Mouse (Mus musculus): ENCODE measurements around the gene Lrmda. TPM values are rescaled to one million over a fixed set of nuclear protein-coding genes. Genes with fewer than 3 reads are reported as not detected.

The Lrmda gene
- polyA plus RNA-seq, 1 experiment from 2014 or later: 0.60 TPM

DNA sequence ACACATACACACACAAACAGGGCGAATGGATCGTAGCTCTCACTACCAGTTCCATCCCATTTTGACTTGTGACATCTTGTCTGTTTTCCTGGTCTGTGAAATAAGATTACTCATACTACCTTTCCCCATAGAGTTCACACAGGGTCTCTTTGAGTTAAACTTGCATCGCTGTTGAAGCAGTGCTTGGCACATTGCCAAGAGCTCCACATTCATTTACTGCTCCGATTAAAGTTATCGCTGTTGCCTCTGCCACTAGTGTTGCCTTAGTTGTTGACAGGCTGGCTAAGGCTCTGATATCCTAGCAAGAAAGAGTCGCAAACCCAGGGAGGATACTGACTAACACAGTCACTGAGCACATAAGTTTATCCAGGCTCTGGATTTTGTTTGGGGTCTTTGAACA lies 675.9 kb downstream of the Lrmda start:
- Histone ChIP-seq H3K27ac (no peak overlapping the region), H3K4me1 (peaks cover 23% of the 10 kb centered on the region), H3K36me3 (no peaks in the 10 kb centered on the region), H3K27me3 (ENCODE audit: insufficient read depth, poor library complexity, severe bottlenecking) (peaks cover 10% of the 10 kb centered on the region; the same call in 1 of the 2 replicates), H3K9me3 (no peaks in the 10 kb centered on the region), H3K4me3 (peak overlapping the region; percentile 24; the same call in 1 of the 2 replicates)
- DNase-seq (ENCODE audit: low spot score): peak; percentile 89
- 27% methylated on average over 6 of the region's 6 CpGs for WGBS

DNA sequence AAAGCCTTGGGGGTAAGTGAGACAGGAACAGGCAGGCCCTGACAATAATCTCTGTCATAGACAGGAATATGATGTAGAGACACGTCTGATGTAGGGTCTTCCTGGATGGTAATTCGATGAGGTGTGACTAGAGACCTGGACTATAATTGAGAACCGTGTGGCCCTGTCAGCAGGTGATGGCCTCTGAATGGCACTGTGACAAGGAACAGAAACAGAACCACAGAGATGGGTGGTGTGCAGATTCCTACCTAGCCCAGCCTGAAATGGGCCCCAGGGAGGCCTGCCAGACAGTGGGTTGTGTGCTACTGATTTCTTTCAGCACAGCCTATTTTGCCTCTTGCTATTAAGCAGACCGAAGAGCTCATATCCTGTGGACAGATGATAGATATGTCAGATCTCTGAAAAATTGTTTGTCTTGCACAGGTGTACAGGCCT lies 676.4 kb downstream of the Lrmda start:
- WGBS: 27% methylated on average over 4 of the region's 4 CpGs
- Histone ChIP-seq H3K9me3 (no peaks in the 10 kb centered on the region), H3K4me1 (peaks cover 23% of the 10 kb centered on the region), H3K27ac (peak overlapping the region; percentile 42), H3K4me3 (peak overlapping the region; percentile 24), H3K36me3 (no peaks in the 10 kb centered on the region), H3K27me3 (ENCODE audit: insufficient read depth, poor library complexity, severe bottlenecking) (peaks cover 10% of the 10 kb centered on the region; the same call in 1 of the 2 replicates)
- DNase-seq (ENCODE audit: low spot score): peak; percentile 81

DNA sequence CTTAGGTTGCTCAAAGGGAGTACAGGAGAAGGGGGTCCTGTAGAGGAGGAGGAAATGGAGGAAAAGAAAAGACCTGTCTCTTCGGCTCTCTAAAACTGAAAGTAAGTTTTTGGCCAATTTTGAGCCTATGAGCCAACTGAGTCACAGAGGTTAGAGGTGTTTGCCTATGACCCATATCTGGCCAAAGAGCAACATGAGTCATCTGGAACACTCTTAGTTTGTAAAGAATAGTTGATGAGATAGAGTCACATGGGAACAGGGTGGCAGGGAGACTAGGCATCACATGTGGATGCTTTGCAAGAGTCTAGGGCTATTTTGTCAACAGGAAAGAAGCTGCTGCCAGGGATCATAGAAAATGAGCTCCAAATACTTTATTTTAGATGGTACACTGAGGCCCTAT lies 680.7 kb downstream of the Lrmda start:
- Histone ChIP-seq H3K36me3 (no peaks in the 10 kb centered on the region), H3K27ac (no peak overlapping the region), H3K4me1 (peaks cover 15% of the 10 kb centered on the region), H3K9me3 (no peaks in the 10 kb centered on the region), H3K27me3 (ENCODE audit: insufficient read depth, poor library complexity, severe bottlenecking) (peaks cover 10% of the 10 kb centered on the region; the same call in 1 of the 2 replicates), H3K4me3 (no peak overlapping the region)
- 83% methylated on average over 1 of the region's 1 CpGs for WGBS
- no peak for DNase-seq (ENCODE audit: low spot score)

DNA sequence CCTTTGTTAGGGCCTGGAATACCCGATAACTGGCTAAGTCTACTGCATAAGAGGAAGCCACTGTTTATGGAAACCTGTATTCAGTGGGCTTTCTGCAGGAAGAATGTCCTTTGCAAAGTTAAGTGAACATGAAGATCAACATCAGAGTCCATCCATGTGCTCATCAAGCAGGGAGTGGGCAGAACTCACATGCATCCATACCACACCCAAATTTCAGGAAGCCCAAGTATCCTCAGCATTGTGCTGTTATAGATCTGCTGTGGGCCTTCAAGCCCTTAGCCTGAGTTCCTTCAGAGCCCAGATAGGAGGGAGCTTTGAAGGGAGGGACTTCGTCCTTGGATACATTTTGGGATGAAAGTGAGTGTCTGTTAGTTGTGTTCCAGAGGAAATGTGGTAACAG lies 681.2 kb downstream of the Lrmda start:
- Histone ChIP-seq H3K9me3 (no peaks in the 10 kb centered on the region), H3K4me3 (no peak overlapping the region), H3K4me1 (peaks cover 11% of the 10 kb centered on the region), H3K36me3 (no peaks in the 10 kb centered on the region), H3K27me3 (ENCODE audit: insufficient read depth, poor library complexity, severe bottlenecking) (peaks cover 10% of the 10 kb centered on the region; the same call in 1 of the 2 replicates), H3K27ac (no peak overlapping the region)
- 79% methylated on average over 2 of the region's 2 CpGs for WGBS
- DNase-seq (ENCODE audit: low spot score): no peak

DNA sequence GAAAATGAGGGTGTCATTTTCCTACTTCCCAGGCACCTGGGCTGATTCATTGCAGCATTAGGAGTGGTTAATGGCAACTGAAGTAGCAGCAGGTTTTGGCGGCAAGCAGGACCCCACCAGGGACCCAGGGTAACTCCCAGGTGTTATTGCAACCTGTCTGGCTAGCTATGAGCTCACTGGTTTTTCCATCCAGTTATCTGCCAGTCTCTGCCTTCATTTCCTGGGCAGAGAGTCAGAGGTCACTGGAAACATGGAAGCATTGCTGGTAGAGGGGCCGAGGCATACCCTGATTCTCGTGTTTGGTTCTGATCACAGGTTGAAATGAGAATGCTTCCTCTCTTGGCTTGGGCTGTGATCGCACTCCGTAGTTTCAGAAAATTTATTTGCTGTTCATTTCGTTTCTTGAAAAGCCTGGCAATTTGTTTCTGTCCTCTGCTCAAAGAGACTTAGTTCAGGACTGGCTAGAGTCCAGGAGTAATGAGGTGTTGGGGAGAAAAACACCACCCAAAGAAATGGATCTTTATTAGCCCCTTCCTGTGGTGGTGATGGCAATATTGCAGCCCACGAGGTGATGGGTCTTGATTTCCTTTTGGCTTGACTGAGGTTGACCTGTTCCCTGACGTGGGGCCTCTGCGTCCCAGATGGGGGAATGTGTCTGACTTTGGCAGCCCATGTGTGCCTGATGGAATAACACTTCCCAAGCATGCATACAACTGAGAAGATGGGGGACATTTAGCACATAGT lies 688.6 kb downstream of the Lrmda start:
- no peak overlapping the region for H3K27ac ChIP-seq
- 75% methylated on average over 9 of the region's 9 CpGs for WGBS
- no peak for DNase-seq (ENCODE audit: low spot score)
- H3K36me3 ChIP-seq: no peaks in the 10 kb centered on the region
- no peaks in the 10 kb centered on the region for H3K9me3 ChIP-seq
- H3K27me3 ChIP-seq (ENCODE audit: insufficient read depth, poor library complexity, severe bottlenecking): no peaks in the 10 kb centered on the region
- peaks cover 24% of the 10 kb centered on the region for H3K4me1 ChIP-seq
- no peak overlapping the region for H3K4me3 ChIP-seq

DNA sequence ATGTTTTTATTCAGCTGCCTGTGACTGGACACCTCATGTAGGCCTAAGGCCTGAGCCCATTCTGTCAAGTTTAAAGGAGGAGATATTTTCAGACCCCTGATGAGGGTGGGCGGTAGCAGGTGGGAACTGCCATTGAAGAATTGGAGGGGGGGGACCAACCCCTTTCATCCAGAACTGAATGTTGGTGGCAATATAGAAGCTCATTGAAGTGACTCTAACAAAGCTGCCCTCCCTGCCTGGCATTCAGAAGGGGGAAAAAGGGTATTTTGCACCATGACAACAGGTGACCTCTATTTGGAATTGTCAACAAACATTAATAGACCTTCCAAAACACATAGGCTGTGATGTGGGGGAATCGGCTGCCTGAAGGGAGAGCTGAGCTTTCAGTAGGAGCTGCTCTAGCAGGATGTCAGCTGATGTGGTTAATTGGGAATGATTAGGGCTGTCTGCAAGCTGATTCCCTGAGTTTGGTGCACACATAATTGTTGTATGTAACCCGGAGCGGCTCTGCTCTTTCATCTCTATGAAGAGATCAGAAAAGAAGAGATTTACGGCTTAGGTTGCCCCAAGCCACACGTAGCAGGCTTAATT lies 690.7 kb downstream of the Lrmda start:
- H3K9me3 ChIP-seq: no peaks in the 10 kb centered on the region
- no peaks in the 10 kb centered on the region for H3K36me3 ChIP-seq
- H3K27me3 ChIP-seq (ENCODE audit: insufficient read depth, poor library complexity, severe bottlenecking): no peaks in the 10 kb centered on the region
- H3K27ac ChIP-seq: no peak overlapping the region
- DNase-seq (ENCODE audit: low spot score): no peak
- 58% methylated on average over 6 of the region's 6 CpGs for WGBS
- peaks cover 24% of the 10 kb centered on the region for H3K4me1 ChIP-seq
- no peak overlapping the region for H3K4me3 ChIP-seq

DNA sequence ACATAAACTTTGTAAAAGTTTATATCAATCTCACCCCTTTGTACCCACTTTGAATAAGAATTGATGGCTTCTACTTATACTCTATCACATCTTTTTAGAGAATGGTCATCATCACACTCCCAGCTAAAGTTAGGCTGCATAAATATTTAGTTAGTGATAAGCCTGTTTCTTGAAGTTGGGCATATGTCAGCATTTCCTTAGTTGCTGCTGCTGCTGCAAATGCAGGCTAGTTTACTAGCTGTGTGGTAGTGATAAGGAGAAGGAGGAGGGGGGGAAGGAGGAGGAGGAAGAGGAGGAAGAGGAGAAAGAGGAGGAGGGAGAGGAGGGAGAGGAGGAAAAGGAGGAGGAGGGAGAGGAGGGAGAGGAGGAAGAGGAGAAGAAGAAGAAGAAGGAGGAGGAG lies 692.9 kb downstream of the Lrmda start:
- Histone ChIP-seq H3K27me3 (ENCODE audit: insufficient read depth, poor library complexity, severe bottlenecking) (no peaks in the 10 kb centered on the region), H3K9me3 (no peaks in the 10 kb centered on the region), H3K4me3 (no peak overlapping the region), H3K27ac (no peak overlapping the region), H3K36me3 (no peaks in the 10 kb centered on the region), H3K4me1 (peaks cover 33% of the 10 kb centered on the region)
- DNase-seq (ENCODE audit: low spot score): no peak

DNA sequence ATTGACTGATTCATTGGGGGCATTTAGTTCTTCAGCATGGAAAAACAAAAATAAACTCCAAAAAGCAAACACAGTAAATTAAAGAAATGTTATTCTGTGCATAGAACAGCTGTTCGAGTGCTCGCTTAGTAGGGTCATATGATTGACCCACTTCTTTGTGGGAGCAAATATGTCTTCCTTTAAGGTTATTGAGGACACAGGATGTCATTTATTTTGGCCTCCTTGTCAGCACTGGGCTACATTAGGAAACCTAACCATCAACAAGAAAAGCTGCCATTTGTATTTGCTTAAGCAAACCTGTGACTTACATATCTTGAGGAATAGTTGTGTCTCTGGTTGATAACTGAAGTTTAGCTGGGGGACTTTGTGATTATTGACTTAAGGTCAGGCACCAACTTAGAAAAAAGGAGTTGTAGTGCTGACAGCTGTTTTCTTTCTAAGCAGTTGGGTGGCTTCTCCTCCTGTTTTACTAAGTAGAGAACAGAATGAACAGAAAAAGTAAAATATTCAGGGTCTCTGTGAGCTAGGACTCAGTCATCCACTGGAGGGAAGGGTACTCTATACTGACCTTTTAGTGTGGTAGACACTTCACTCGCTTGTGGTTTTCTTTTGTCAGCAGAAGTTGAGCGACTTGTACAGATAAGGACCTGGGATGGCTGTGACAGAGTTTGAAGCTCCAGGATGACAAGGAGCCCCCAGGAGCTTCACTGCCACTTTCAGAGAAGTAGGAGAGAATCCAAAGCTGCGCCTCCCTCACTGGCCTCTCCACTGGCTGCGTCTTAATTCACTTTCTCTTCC lies 696.3 kb downstream of the Lrmda start:
- Histone ChIP-seq H3K36me3 (no peaks in the 10 kb centered on the region), H3K4me1 (peaks cover 25% of the 10 kb centered on the region), H3K27ac (peak overlapping the region; percentile 10; the same call in 1 of the 2 replicates), H3K9me3 (no peaks in the 10 kb centered on the region), H3K27me3 (ENCODE audit: insufficient read depth, poor library complexity, severe bottlenecking) (no peaks in the 10 kb centered on the region), H3K4me3 (no peak overlapping the region)
- no peak for DNase-seq (ENCODE audit: low spot score)
- WGBS: 44% methylated on average over 6 of the region's 6 CpGs

DNA sequence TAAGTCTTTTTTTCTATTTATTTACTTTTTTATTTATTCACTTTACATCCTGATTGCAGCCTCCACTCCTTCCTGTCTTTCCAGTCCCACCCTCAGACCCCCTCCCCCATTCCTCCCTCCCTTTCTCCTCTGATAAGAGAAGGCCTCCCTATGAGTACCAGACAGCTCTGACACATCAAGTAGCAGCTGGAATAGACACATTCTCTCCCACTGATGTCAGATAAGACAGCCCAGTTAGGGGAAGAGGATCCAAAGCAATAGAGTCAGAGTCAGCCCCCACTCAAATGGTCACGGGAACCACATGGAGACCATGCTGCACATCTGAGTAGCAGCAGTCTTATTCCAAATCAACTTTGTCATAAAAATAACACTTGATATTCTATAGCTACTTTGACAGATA lies 700.5 kb downstream of the Lrmda start:
- H3K4me1 ChIP-seq: peaks cover 26% of the 10 kb centered on the region
- H3K36me3 ChIP-seq: no peaks in the 10 kb centered on the region
- no peaks in the 10 kb centered on the region for H3K9me3 ChIP-seq
- no peaks in the 10 kb centered on the region for H3K27me3 ChIP-seq (ENCODE audit: insufficient read depth, poor library complexity, severe bottlenecking)
- no peak overlapping the region for H3K4me3 ChIP-seq
- H3K27ac ChIP-seq: no peak overlapping the region
- no peak for DNase-seq (ENCODE audit: low spot score)
- WGBS: 41% methylated on average over 1 of the region's 1 CpGs

DNA sequence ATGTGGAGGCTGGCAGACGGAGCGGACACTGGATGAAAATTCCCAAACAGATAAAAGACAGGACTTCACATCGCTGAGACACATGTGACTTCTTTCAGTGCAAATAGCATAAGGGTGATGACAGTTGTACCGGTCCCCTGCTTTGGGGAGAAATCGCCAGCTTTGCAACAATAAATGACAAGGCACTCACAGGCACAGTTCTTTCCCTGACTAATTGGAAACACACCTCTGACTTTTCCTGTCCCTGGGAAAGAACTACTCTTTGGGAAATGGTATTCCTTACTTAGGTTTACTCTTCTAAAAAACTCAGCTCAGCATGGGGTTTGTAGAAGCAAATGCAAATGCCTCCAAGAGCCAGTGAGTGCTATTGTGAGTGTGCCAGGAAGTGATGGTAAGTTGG lies 702.3 kb downstream of the Lrmda start:
- H3K4me3 ChIP-seq: no peak overlapping the region
- WGBS: 32% methylated on average over 5 of the region's 5 CpGs
- H3K9me3 ChIP-seq: no peaks in the 10 kb centered on the region
- peaks cover 16% of the 10 kb centered on the region for H3K4me1 ChIP-seq
- no peak for DNase-seq (ENCODE audit: low spot score)
- H3K36me3 ChIP-seq: no peaks in the 10 kb centered on the region
- no peak overlapping the region for H3K27ac ChIP-seq
- H3K27me3 ChIP-seq (ENCODE audit: insufficient read depth, poor library complexity, severe bottlenecking): no peaks in the 10 kb centered on the region

DNA sequence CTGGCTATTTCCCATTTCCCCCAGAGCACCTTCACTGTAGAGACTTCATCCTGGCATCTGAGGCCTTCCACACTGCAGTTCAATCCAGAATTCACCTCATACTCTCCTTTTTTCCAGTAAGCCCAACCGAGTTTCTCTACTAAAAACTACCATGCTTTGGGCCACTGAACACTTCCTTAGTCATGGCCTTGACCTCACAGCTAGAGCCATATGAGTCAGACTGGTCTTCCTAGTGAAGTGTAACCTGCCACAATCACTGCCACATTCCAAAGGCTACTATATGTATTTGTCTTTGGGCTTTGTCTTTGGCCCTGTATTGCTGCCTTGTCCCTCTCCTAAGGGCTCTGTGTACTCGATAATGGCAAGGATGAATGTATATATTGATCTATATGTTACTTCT lies 708.0 kb downstream of the Lrmda start:
- no peaks in the 10 kb centered on the region for H3K27me3 ChIP-seq (ENCODE audit: insufficient read depth, poor library complexity, severe bottlenecking)
- H3K4me1 ChIP-seq: no peaks in the 10 kb centered on the region
- no peaks in the 10 kb centered on the region for H3K9me3 ChIP-seq
- no peaks in the 10 kb centered on the region for H3K36me3 ChIP-seq
- no peak for DNase-seq (ENCODE audit: low spot score)
- no peak overlapping the region for H3K27ac ChIP-seq
- 74% methylated on average over 2 of the region's 2 CpGs for WGBS
- H3K4me3 ChIP-seq: no peak overlapping the region

DNA sequence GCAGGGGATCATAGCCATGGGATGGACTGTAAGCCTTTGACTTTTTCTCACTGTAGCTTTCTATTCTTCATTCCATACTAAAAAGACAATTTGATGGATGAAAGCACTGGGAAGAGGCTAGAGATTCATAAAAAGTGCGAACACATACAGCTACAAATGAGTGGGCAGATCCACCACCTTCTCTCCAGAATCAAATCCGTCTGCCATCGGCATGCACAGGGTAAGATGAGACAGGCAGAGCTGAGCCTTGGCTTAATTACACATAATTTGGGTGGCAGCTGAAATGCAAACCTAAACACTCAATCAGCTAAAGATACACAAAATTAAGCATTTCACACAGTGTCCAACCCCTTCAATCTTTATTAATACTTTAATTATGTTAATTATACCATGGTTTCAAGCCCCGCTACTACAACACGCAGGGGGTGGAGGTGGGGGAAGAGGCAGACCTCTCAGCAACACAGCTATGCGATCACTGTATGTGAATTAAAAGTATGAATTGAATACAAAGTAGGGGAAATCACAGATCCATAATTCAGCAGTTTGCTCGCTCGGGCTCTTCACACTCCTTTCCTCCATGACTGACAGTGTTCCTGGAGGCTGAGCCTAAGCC lies 709.2 kb downstream of the Lrmda start:
- Histone ChIP-seq H3K4me3 (no peak overlapping the region), H3K27me3 (ENCODE audit: insufficient read depth, poor library complexity, severe bottlenecking) (no peaks in the 10 kb centered on the region), H3K9me3 (no peaks in the 10 kb centered on the region), H3K36me3 (no peaks in the 10 kb centered on the region), H3K27ac (no peak overlapping the region), H3K4me1 (no peaks in the 10 kb centered on the region)
- DNase-seq (ENCODE audit: low spot score): no peak
- 90% methylated on average over 8 of the region's 8 CpGs for WGBS

DNA sequence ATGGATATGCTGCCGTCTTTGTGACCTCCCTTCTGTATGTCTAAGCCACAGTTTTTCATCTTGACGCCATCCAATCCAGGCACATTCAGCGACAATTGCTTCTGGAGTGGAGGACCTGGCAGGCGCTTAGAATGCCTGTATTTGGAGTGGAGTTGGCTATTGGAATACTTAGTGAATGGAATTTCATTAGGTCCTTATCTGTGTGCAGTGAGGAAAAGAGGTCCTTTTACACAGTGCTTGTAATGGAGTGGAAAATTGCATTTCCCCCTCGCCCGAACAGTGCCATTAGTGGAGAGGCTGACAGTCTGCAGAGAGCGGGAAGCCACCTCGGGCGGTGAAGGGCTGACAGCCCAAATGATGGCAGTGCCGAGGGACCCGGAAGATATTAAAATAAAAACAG lies 719.1 kb downstream of the Lrmda start:
- H3K27ac ChIP-seq: no peak overlapping the region
- H3K36me3 ChIP-seq: no peaks in the 10 kb centered on the region
- DNase-seq (ENCODE audit: low spot score): no peak
- no peaks in the 10 kb centered on the region for H3K9me3 ChIP-seq
- H3K27me3 ChIP-seq (ENCODE audit: insufficient read depth, poor library complexity, severe bottlenecking): no peaks in the 10 kb centered on the region
- H3K4me3 ChIP-seq: no peak overlapping the region
- 0 out of 2 replicates have a peak, but pooled peaks cover 4% of the 10 kb centered on the region for H3K4me1 ChIP-seq
- WGBS: 55% methylated on average over 11 of the region's 11 CpGs

Measured in heart, embryonic 10.5 days (tissue).